Mouse (Mus musculus): ENCODE measurements around the gene Olfr773.
"Not testable (repeated sequence)": the region's sequence is repeated elsewhere in the genome, so short reads cannot be mapped to it uniquely, and the experiment has no call there.

Olfr773 gene

GRCm38 (mm10) chr10:129187319-129187718 is at the start of gene Olfr773:
Gene Olfr773 (minus strand): TSS chr10:129187419.
- not testable (repeated sequence) for DNase-seq

GRCm38 (mm10) chr10:129235904-129236303 is 48.7 kb upstream of the Olfr773 start, which contains the start of gene Olfr774:
Gene Olfr774 (plus strand): TSS chr10:129236204.
- no peak for DNase-seq

- no peak for DNase-seq
Measured at GRCm38 (mm10) chr10:129230737-129231136, 43.5 kb upstream of the Olfr773 start.

- not testable (repeated sequence) for DNase-seq
Measured at GRCm38 (mm10) chr10:129177821-129178220, 9.4 kb downstream of the Olfr773 start, which contains the start of gene Olfr772. Gene Olfr772 (minus strand): TSS chr10:129177921.

- no peak for DNase-seq
Measured at GRCm38 (mm10) chr10:129164651-129165050, 22.6 kb downstream of the Olfr773 start, which contains the start of gene Olfr771. Gene Olfr771 (minus strand): TSS chr10:129164751.

- DNase-seq: no peak
Measured at GRCm38 (mm10) chr10:129138898-129139297, 48.3 kb downstream of the Olfr773 start, which contains the start of gene Olfr770. Gene Olfr770 (minus strand): TSS chr10:129138998.
